Mouse (Mus musculus) CH12.LX (cell line): ENCODE results near the gene Pml. TPM values are rescaled to one million over a fixed set of nuclear protein-coding genes. Genes with fewer than 3 reads are reported as not detected.

ENCODE experiments used
- DNase-seq: peaks from one replicate; pipeline ENCODE4 v3.0.0-alpha.2; 2013; ENCODE audit errors: extremely low read depth
- H3K27ac ChIP-seq: 2 replicates; pipeline ENCODE4 v1.5.1; 2012; ENCODE audit warnings: low read depth, mild to moderate bottlenecking, control low read depth, moderate library complexity; ENCODE audit not compliant: insufficient read depth
- H3K27me3 ChIP-seq: replicated peaks from 2 replicates; pipeline ENCODE3; 2012; ENCODE audit warnings: inconsistent platforms
- H3K36me3 ChIP-seq, 2 experiments: replicated peaks in 1 of 2; 2 replicates each; pipeline versions ENCODE3 to v1.6.1; 2012; ENCODE audit warnings: inconsistent platforms in 1 of 2, low read length in 1 of 2, mild to moderate bottlenecking in 1 of 2, mixed read lengths in 1 of 2, moderate library complexity in 1 of 2; ENCODE audit not compliant: control insufficient read depth in 1 of 2, insufficient read depth in 1 of 2
- H3K4me1 ChIP-seq, 2 experiments: 2 replicates each; pipeline ENCODE4 v1.6.1; 2012; ENCODE audit warnings: inconsistent platforms in 1 of 2, moderate library complexity in 1 of 2; ENCODE audit not compliant: insufficient read depth in 2 of 2, control insufficient read depth in 1 of 2
- H3K4me2 ChIP-seq: 2 replicates; pipeline ENCODE4 v1.6.1; 2012; ENCODE audit warnings: low read depth, mild to moderate bottlenecking, control low read depth; ENCODE audit not compliant: poor library complexity, insufficient read depth, severe bottlenecking
- H3K4me3 ChIP-seq, 3 experiments: fragments of 150-350 bp in 1 of 3; sonication (generic) in 1 of 3; replicated peaks in 1 of 3; 2 replicates each; pipeline versions ENCODE3 to v1.5.1; 2011 to 2012; ENCODE audit warnings: low read depth in 2 of 3, low read length in 2 of 3, mild to moderate bottlenecking in 2 of 3, moderate library complexity in 2 of 3, control low read depth in 1 of 3, improper control_type of control experiment in 1 of 3, inconsistent platforms in 1 of 3, mixed read lengths in 1 of 3; ENCODE audit not compliant: poor library complexity in 1 of 3
- H3K79me2 ChIP-seq: replicated peaks from 2 replicates; pipeline ENCODE4 v1.6.1; 2012; ENCODE audit warnings: mild to moderate bottlenecking, moderate library complexity; ENCODE audit not compliant: control insufficient read depth, poor library complexity, insufficient read depth, severe bottlenecking; ENCODE audit errors: extremely low read depth
- H3K9ac ChIP-seq: 2 replicates; pipeline ENCODE4 v1.6.1; 2012; ENCODE audit warnings: low read depth, mild to moderate bottlenecking, control low read depth, moderate library complexity; ENCODE audit not compliant: insufficient read depth
- H3K9me3 ChIP-seq: replicated peaks from 2 replicates; pipeline ENCODE3; 2012; ENCODE audit warnings: low read length, inconsistent platforms, mixed read lengths
- BHLHE40 ChIP-seq: IDR thresholded peaks from 2 replicates; pipeline ENCODE4 v1.6.1; 2011; ENCODE audit warnings: mild to moderate bottlenecking, low read depth, low read length, improper control_type of control experiment
- CHD1 ChIP-seq: IDR thresholded peaks from 2 replicates; pipeline ENCODE4 v1.6.1; 2012; ENCODE audit warnings: low read depth, low read length, improper control_type of control experiment, inconsistent platforms
- CHD2 ChIP-seq: IDR thresholded peaks from 2 replicates; pipeline ENCODE4 v1.6.1; 2011; ENCODE audit warnings: low read length, improper control_type of control experiment
- CTCF ChIP-seq, 2 experiments: IDR thresholded peaks in 1 of 2; conservative IDR thresholded peaks in 1 of 2; 2 replicates each; pipeline ENCODE4 v1.5.1; 2011 to 2012; ENCODE audit warnings: low read depth in 2 of 2, low read length in 2 of 2, improper control_type of control experiment in 1 of 2, inconsistent platforms in 1 of 2, mild to moderate bottlenecking in 1 of 2, moderate library complexity in 1 of 2
- E2F4 ChIP-seq: IDR thresholded peaks from 2 replicates; pipeline ENCODE4 v1.6.1; 2011; ENCODE audit warnings: low read depth, low read length, improper control_type of control experiment; ENCODE audit not compliant: insufficient replicate concordance
- ELF1 ChIP-seq: IDR thresholded peaks from 2 replicates; pipeline ENCODE4 v1.6.1; 2014; ENCODE audit warnings: low read depth, mild to moderate bottlenecking, inconsistent platforms, low read length, improper control_type of control experiment
- HCFC1 ChIP-seq: IDR thresholded peaks from 2 replicates; pipeline ENCODE4 v1.6.1; 2012; ENCODE audit warnings: low read depth, mild to moderate bottlenecking, inconsistent platforms, low read length, improper control_type of control experiment
- JUND ChIP-seq: conservative IDR thresholded peaks from 2 replicates; pipeline ENCODE4 v1.6.1; 2011; ENCODE audit warnings: low read depth, low read length, improper control_type of control experiment
- KAT2A ChIP-seq: IDR thresholded peaks from 2 replicates; pipeline ENCODE4 v1.6.1; 2012; ENCODE audit warnings: low read length, improper control_type of control experiment, inconsistent platforms; ENCODE audit not compliant: insufficient replicate concordance
- MAFK ChIP-seq: IDR thresholded peaks from 2 replicates; pipeline ENCODE4 v1.6.1; 2011; ENCODE audit warnings: low read length, improper control_type of control experiment; ENCODE audit not compliant: insufficient replicate concordance
- MAX ChIP-seq: IDR thresholded peaks from 2 replicates; pipeline ENCODE4 v1.6.1; 2011; ENCODE audit warnings: low read length, improper control_type of control experiment
- MAZ ChIP-seq: IDR thresholded peaks from 2 replicates; pipeline ENCODE4 v1.6.1; 2012; ENCODE audit warnings: low read depth, mild to moderate bottlenecking, inconsistent platforms, low read length, improper control_type of control experiment, moderate library complexity
- MEF2A ChIP-seq: IDR thresholded peaks from 2 replicates; pipeline ENCODE4 v1.6.1; 2014; ENCODE audit warnings: low read depth, mild to moderate bottlenecking, inconsistent platforms, low read length, improper control_type of control experiment, borderline replicate concordance
- MXI1 ChIP-seq: IDR thresholded peaks from 2 replicates; pipeline ENCODE4 v1.6.1; 2011; ENCODE audit warnings: mild to moderate bottlenecking, low read depth, low read length, improper control_type of control experiment
- MYC ChIP-seq: IDR thresholded peaks from 2 replicates; pipeline ENCODE4 v1.6.1; 2011; ENCODE audit warnings: low read depth, mild to moderate bottlenecking, improper control_type of control experiment, low read length
- NELFE ChIP-seq: IDR thresholded peaks from 2 replicates; pipeline ENCODE4 v1.6.1; 2011; ENCODE audit warnings: low read depth, low read length, improper control_type of control experiment
- NRF1 ChIP-seq: IDR thresholded peaks from 2 replicates; pipeline ENCODE4 v1.6.1; 2014; ENCODE audit warnings: low read depth, mild to moderate bottlenecking, inconsistent platforms, low read length, improper control_type of control experiment, moderate library complexity
- PAX5 ChIP-seq: IDR thresholded peaks from 2 replicates; pipeline ENCODE4 v1.6.1; 2012; ENCODE audit warnings: low read length, inconsistent platforms, mixed read lengths
- POLR2AphosphoS2 ChIP-seq: IDR thresholded peaks from 2 replicates; pipeline ENCODE4 v1.6.1; 2011; ENCODE audit warnings: low read depth, low read length, improper control_type of control experiment
- RAD21 ChIP-seq: IDR thresholded peaks from 2 replicates; pipeline ENCODE4 v1.6.1; 2011; ENCODE audit warnings: low read depth, mild to moderate bottlenecking, low read length, improper control_type of control experiment, moderate library complexity
- RCOR1 ChIP-seq: conservative IDR thresholded peaks from 2 replicates; pipeline ENCODE4 v1.6.1; 2012; ENCODE audit warnings: low read depth, mild to moderate bottlenecking, inconsistent platforms, low read length, improper control_type of control experiment
- SIN3A ChIP-seq: IDR thresholded peaks from 2 replicates; pipeline ENCODE4 v1.6.1; 2012; ENCODE audit warnings: low read length, improper control_type of control experiment, inconsistent platforms
- SMC3 ChIP-seq: IDR thresholded peaks from 2 replicates; pipeline ENCODE4 v1.6.1; 2011; ENCODE audit warnings: low read depth, low read length, improper control_type of control experiment
- TBP ChIP-seq: conservative IDR thresholded peaks from 2 replicates; pipeline ENCODE4 v1.6.1; 2011; ENCODE audit warnings: low read depth, low read length, improper control_type of control experiment
- TCF12 ChIP-seq: IDR thresholded peaks from 2 replicates; pipeline ENCODE4 v1.6.1; 2014; ENCODE audit warnings: low read depth, mild to moderate bottlenecking, inconsistent platforms, low read length, improper control_type of control experiment
- UBTF ChIP-seq: IDR thresholded peaks from 2 replicates; pipeline ENCODE4 v1.6.1; 2012; ENCODE audit warnings: low read depth, mild to moderate bottlenecking, inconsistent platforms, low read length, improper control_type of control experiment, moderate library complexity
- USF1 ChIP-seq: IDR thresholded peaks from 2 replicates; pipeline ENCODE4 v1.6.1; 2014; ENCODE audit warnings: low read depth, mild to moderate bottlenecking, inconsistent platforms, low read length, improper control_type of control experiment
- ZC3H11A ChIP-seq: IDR thresholded peaks from 2 replicates; pipeline ENCODE4 v1.6.1; 2012; ENCODE audit warnings: low read depth, mild to moderate bottlenecking, inconsistent platforms, low read length, improper control_type of control experiment
- ZKSCAN1 ChIP-seq: IDR thresholded peaks from 2 replicates; pipeline ENCODE4 v1.6.1; 2012; ENCODE audit warnings: low read depth, inconsistent platforms, low read length, improper control_type of control experiment, borderline replicate concordance
- ZNF384 ChIP-seq: IDR thresholded peaks from 2 replicates; pipeline ENCODE4 v1.6.1; 2012; ENCODE audit warnings: low read depth, low read length, improper control_type of control experiment, inconsistent platforms
- dilution Hi-C: fragments of 300-500 bp; cut with MboI; formaldehyde crosslinking; loops from 2 replicates; pipeline ENCODE4 v1.14.3; 2020; ENCODE audit warnings: low sequenced_read_pairs; ENCODE audit not compliant: extremely low pct_unique_long_range_greater_than_20kb, extremely low pct_ligation_motif_present
- in situ Hi-C: fragments of 300-500 bp; cut with MboI; formaldehyde crosslinking; loops from 3 replicates; pipeline ENCODE4 v1.14.3; 2019; ENCODE audit warnings: low sequenced_read_pairs, low pct_ligation_motif_present, low pct_unique_long_range_greater_than_20kb, mixed read lengths
- polyA plus RNA-seq: library from polyadenylated mRNA; unstranded; fragments of >175 nt; gene quantifications from 2 replicates; pipeline ENCODE4 v1.2.1, GENCODE M21; 2012; ENCODE audit warnings: low read depth; ENCODE audit not compliant: insufficient read length
- total RNA-seq, 2 experiments: library from RNA; depleted of rRNA; stranded (reverse); fragments of 300-350 nt in 1 of 2; fragments of >200 nt in 1 of 2; gene quantifications; 2 replicates each; pipeline ENCODE4 v1.2.3; 2012 to 2014

The Pml gene
- total and polyA plus RNA-seq, 3 experiments = 8.3 to 56.9 (median 21.2) TPM

DNA sequence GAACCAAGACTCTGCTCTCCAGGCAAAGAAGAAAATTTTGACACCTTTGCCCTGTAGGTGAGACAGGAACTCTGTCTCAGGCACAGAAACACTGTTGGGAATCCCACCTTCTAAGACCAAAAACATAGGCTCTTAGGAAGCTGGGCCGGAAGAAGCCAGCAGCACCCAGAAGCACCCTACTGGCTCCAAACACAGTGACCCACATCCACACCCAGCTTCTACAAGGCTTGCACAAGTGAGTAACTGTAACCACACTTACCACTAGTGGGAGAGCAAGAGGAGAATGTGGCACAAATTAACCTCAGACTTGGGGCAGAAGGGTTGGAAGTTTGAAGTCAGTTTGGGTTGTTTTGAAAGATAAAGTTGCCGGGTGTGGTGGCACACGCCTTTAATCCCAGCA is 26.2 kb upstream of the Pml start:
- dilution Hi-C loops = no loop called here
- peak overlapping the region; percentile 54 for H3K4me2 ChIP-seq
- no peaks in the 10 kb centered on the region for H3K79me2 ChIP-seq

DNA sequence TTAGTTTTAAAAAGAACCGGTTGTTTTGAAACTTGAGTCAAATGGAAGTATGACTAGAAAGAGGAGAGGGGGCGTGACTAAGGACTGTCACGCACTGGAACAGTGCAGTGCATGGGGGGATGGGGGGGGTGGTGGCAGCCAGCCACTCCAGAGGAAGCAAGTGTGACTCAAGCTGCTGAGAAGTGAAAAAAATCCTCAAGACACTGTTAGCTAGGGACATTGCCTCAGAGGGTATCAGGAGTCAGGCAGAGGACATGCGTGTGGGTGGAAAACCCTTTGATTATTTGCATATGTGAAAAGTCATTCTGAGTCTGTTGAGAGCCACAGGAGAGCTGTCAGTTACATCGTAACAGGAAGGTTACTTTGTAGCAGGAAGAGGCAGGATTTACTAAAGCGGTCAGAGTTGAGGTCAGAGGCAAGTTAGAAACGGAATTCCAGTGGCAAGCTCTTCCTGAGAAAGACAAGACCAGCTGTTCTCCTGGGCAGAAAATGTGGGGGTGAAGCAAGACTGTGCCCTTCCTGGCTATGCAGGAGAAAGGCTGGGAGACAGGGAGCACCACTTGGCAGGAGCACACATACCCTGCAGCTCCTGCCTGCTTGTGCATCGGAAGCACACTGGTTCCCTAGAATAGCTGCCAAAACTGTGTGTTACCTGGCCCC is 25.7 kb upstream of the Pml start:
- in situ Hi-C loops = no loop called here
- no peaks in the 10 kb centered on the region for H3K27me3 ChIP-seq
- peaks cover 32 to 87% of the 10 kb centered on the region in 2 experiments for H3K4me1 ChIP-seq
- dilution Hi-C loops = no loop called here
- H3K36me3 ChIP-seq = no peaks in the 10 kb centered on the region
- DNase-seq = peak; percentile 96
- no peaks in the 10 kb centered on the region for H3K79me2 ChIP-seq
- peak overlapping the region; percentile 54 for H3K4me2 ChIP-seq
- H3K27ac ChIP-seq = peak overlapping the region; percentile 99
- no peaks in the 10 kb centered on the region for H3K9me3 ChIP-seq
- H3K4me3 ChIP-seq = peak overlapping the region; percentile 33 to 46 (median 37)
- H3K9ac ChIP-seq = peak overlapping the region; percentile 46
- TF ChIP-seq MYC = peak; percentile 88
- peak; percentile 65; the same call in 1 of the 2 replicates for TF ChIP-seq TBP
- TF ChIP-seq MEF2A = peak; percentile 91
- TF ChIP-seq RAD21 = no peak; the same call in 1 of the 2 replicates
- no peak for TF ChIP-seq UBTF
- peak; percentile 85 for TF ChIP-seq TCF12
- peak; percentile 43 for TF ChIP-seq HCFC1
- TF ChIP-seq SMC3 = no peak
- TF ChIP-seq JUND = no peak
- TF ChIP-seq ZKSCAN1 = no peak
- TF ChIP-seq NELFE = no peak
- TF ChIP-seq MXI1 = no peak
- peak; percentile 57; the same call in 1 of the 2 replicates for TF ChIP-seq MAX
- no peak for TF ChIP-seq CHD1
- TF ChIP-seq ELF1 = peak; percentile 34
- peak; percentile 71 for TF ChIP-seq RCOR1
- peak; percentile 91 for TF ChIP-seq SIN3A
- TF ChIP-seq ZC3H11A = no peak
- TF ChIP-seq POLR2AphosphoS2 = no peak
- TF ChIP-seq NRF1 = peak; percentile 72
- TF ChIP-seq CHD2 = peak; percentile 89
- peak; percentile 55; the same call in 1 of the 2 replicates for TF ChIP-seq MAZ
- TF ChIP-seq ZNF384 = peak; percentile 96
- no peak for TF ChIP-seq USF1
- TF ChIP-seq MAFK = 0 out of 2 replicates have a peak, but pooled peaks have one; percentile 2
- TF ChIP-seq E2F4 = no peak
- peak; percentile 99 for TF ChIP-seq BHLHE40
- no peak for TF ChIP-seq PAX5

More for the DNA sequence above, 26.2 kb upstream of the Pml start:
- in situ Hi-C loops = no loop called here
- no peaks in the 10 kb centered on the region for H3K36me3 ChIP-seq
- TF ChIP-seq SMC3 (peak; percentile 27; the same call in 1 of the 2 replicates), KAT2A (no peak), CTCF (conservative IDR thresholded peaks at IDR 0.05 in 1 of 2, IDR thresholded peaks at IDR 0.05 in 1 of 2; ENCODE audit: low read depth in 2 of 2, low read length in 2 of 2) (peak in 1 of 2 experiments; percentile 32; a peak in 2 of 4 replicates), MEF2A (no peak), ZKSCAN1 (no peak), USF1 (no peak), MXI1 (0 out of 2 replicates have a peak, but pooled peaks have one; percentile 12), SIN3A (no peak)
- TF ChIP-seq, all 38 proteins: peak for 3
- no peaks in the 10 kb centered on the region for H3K27me3 ChIP-seq
- no peak for DNase-seq
- peak overlapping the region; percentile 46 for H3K9ac ChIP-seq
- H3K4me3 ChIP-seq = peak overlapping the region; percentile 33 to 46 (median 37)
- H3K4me1 ChIP-seq = peaks cover 28 to 87% of the 10 kb centered on the region in 2 experiments
- peak overlapping the region; percentile 99 for H3K27ac ChIP-seq
- no peaks in the 10 kb centered on the region for H3K9me3 ChIP-seq
